Mouse (Mus musculus) T-cell, adult 2 months (primary cell): ENCODE data around the gene Enkur.

ENCODE experiments used
- DNase-seq: peaks from one replicate; pipeline ENCODE4 v3.0.0; 2022; ENCODE audit warnings: low spot score

Enkur gene

DNA sequence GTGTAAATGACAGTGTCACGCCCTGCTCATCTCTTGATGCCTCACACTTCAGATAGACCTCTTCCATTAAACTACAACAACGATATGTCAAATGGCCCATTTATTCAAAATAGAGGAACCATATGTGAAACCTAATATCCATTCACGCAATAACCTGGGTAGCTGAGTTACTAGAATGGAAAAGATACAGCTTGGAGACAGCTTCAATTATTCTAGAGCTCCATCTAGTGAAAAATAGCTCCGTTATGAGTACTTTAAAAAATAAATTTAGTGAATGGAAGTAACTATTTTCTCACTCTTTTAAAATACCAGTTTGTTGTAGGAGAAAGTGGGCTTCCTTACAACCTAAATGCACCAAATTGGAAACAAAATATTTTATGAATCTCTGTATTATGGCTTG is 16.6 kb downstream of the Enkur start:
- DNase-seq: no peak

DNA sequence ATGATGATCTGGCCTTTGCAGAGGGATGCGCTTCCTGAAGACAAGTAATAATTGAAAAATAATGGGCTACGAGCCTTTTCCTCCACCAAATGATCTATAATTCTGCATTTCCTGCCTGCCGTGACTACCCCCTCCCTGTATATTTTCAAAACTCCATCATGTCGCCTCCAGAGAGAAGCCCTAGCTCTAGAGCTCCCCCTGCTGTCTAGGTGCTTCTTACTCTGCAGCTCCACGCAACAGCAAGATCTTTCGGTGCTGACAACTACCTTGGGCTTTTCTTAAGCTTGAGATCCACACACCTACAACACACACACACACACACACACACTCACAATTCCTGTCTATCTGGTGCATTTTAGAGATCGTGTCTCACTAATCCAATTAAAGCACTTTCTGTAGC is 17.6 kb downstream of the Enkur start:
- DNase-seq: peak; percentile 46

DNA sequence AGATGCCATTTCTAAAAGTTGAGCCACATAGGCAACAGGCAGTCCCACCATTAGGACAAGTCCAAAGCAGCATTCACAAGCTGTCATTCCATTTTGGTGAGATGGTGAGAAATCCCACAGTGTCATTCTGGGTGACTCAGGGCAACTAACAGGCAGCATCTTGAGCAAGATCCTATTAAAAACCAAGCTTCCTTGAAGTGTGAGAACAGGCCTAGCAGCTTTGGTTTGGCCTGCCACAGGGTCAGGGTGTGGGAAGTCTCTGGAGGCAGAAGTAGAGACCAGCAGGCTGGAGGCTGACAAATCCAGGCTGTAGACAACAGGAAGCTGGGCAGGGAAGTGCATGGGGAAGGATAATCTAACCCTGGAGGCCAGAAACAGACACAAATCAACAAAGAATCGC is 22.4 kb downstream of the Enkur start:
- DNase-seq: no peak

DNA sequence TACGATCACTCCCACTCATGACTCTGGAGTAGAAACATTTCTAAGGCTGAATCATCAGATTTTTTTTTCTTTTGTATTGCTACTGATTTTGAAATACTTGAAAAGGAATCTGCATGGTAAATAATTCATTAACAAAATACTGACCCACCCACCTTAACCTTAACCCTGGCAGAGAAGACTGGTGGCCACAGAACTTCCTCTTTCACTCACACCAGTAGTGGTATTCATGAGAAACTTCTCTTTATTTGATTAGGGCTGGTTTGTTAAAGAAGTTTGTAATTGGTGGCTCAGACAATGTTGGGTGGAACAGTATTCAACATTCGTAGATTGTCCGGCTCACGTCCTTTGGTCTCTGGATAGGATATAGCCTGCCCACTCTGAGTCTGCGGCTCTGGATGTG is 26.0 kb downstream of the Enkur start:
- DNase-seq: no peak

DNA sequence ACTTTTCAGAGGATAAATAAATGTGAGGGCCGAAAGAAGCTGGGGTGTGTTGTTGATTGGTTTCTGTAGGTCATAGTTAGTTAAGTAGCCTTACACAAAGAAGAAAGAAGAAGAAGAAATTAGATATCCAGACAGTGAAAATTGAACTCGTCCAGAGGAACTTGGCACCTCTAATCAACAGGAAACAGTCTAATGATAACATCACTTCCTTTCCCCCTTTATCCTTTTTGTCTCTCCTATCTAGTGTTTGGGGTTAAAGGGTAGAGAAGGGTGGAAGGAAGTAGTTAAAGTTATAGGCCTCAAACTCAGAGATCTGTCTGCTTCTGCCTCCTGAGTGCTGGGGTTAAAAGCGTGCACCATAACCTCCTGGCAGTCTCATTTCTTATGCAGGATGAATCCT is 32.4 kb downstream of the Enkur start:
- DNase-seq: no peak

DNA sequence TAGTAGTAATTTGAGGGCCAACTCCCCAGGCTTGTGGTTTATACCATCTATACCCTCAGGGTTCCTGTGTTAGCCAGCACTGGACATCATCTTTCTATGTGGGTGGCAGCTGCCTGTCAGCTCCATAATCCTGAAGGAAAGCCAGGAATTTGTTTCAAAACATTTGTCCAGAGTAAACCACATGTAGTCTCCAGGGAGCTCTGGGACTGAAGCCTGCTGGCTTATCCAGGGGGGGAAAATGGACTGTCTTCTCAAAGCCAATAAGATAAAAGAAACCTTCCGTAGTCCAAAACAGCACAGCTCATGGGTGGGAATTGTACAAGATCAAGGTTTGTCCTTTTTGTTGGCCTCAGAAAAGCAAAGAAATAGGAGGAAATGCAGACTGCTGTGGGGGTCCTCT is 37.2 kb downstream of the Enkur start:
- DNase-seq: no peak

DNA sequence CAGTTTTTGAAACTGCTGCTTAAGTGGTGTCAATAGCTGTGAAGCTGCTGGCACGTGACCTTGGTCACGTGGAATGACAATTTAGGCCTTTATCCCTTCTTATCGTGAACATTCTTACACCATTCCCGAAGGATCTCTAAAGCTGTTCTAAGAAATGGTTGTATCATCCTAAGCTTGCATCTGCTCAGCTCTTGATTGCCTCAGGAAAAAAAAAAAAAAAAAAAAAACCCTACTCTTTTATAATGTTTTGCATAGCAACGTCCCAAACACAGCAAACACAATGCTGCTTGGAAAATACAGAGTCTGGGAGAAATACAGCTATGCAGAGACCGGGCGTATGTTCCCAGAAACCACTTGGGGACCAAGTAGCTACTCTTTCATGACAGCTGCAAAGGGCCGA is 40.9 kb downstream of the Enkur start:
- no peak for DNase-seq

DNA sequence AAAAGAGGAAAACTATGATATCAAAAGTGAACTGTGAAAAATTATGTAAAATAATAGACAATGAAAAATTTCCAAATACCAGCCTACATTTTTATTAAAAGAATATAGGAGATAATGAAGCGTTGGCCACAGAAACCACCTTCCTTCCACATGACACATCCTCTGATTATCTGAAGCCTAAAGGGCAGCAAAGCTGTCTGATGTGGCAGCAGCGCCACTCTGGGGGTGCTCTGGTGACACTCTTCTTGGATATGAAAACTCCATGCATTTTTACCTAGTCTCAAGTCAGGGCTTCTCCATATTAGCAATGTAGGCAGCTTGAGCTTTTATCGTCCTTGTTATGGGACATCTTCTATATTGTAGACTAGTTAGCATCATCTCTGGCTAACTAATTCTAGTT is 51.7 kb downstream of the Enkur start:
- no peak for DNase-seq

DNA sequence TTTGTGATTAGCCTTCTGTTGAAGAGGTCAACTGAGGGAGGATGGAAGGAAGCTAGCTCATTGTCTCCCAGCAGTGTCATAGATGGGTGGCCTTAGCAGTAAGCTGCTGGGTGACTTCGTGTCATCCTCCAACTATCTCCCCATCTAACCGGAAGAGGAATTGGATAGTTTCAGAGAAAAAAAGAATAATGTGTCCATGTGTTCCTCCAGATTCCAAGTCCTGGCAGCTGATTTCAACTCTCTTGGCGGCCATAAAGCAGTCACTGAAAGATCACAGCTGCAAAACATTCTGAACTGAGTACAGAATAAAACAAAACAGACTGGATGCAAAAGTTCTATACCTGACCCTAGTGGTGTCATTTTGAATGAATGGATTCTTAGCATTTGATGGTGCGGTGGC is 58.0 kb downstream of the Enkur start:
- DNase-seq: no peak

DNA sequence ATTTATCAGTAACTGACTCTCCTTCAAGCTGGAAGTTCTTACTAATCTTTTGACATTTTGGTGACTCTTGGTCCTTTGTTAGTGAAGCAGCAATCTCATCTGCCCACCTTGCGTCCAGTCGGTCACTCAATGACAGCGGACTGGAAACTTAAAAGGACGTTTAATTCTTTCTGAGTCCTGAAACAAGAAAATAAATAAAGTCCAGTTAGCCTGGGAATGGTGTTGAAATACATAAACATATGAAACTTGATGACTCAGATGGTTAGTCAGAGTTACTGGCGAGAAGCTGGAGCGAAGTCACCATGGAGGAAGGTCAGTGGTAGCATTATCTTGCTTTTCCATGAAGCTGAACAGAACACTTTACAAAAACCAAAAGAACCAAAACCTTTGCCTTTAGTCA is 58.7 kb downstream of the Enkur start:
- DNase-seq: no peak

DNA sequence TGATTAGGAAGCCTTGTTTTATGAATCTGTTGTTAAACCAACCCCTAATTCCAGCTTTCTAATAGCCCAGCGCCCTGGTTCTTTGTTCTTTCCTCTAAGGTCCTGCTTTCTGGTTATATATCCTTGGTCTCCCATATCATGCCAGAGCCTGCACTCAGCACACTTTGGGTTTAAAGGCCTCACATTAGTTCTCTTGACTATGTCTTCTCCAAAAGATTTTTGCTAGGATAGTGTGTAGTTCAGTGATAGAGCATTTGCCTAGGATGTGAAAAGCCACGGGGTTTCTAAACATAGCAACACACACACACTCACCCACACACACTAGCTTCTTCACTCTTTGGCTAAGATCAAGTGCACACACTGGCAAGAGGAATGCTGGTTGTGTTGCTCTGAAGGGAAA is 62.5 kb downstream of the Enkur start:
- no peak for DNase-seq

DNA sequence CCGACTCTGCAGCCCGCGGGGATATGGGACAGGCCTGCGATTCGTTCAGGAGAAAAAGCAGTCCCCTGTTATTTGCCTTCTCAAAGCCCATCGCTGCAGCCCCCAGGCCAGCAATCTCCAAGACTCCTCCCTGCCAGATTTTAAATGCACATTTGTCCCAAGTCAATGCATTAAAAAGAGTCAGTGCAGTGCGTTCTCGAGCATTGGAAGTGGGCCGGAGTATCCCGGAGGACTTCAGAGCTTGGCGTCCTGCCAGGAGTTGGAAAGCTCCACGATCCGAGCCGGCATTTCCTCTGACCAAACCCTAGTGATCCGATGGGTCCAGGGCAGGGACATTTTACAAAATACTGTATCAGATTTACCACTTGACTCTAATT is 63.0 kb downstream of the Enkur start:
- no peak for DNase-seq

DNA sequence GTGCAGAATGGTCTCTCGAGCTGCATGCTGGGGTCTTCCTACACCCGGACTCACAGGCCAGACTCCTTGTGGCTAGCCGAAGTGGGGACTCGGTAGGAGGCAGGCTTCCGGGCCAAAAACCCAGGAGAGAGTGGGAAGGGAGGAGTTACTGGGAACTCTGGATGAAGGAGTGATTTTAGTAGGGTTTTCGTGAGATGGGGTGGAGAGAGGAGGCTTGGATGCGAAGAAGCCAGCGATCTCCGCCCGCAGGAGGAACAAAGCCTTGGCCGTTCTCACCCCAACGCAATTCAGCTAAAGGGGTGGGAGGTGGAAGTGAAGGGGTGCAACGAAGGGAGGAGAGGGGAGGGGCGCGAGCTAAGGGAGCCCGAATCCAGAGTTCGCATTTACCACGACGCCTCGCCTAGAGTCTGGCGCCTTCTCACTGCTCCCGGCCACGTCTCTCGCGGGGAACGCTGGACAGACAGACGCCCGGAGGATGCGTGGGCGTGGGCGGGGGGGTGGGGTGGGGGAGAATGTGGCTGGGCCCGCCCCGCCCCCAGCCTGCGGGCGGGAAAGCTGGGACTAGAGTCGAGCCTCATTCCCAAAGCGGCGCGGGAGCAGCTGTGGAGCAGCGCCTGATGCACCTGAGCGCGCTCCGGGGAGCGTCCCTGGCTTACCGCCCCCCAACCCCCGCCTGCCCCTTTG is 63.5 kb downstream of the Enkur start:
- no peak for DNase-seq

DNA sequence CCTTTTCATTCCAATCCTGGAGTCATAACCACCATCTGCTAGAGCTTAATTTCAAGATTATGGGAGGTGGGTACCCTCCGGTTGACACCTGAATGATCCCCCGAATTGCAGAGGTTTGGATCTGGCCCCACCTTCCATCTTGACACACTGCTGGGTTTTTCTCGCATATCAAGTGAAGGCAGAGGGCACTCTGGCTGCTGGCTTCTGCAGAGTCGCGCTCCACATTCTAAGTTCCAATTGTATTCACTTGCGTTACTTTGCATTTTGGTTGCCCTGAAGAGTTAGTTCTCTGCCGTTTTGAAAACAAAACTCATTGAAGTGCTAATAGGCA is 64.0 kb downstream of the Enkur start:
- no peak for DNase-seq
